Mouse (Mus musculus): ENCODE measurements around the gene Stk16.

DNA sequence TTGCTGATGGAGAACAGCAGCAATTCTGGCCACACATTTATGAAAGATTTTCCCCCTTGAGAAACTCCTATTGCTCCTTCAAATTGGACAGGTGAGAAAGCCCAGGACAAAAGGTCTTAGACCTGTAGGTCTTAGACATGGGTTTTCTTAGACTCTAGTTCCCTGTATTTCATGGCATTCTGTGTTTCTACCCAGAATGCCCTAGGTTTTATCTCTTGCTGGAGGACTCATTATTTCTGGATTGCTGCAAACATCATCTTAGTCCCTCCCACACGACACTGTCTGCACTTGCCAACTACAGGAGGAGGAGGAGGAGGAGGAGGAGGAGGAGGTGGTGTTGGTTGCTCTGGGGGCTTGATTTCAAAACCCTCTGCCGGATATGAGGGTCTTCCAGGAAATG is 15.5 kb downstream of the Stk16 start:
- TF ChIP-seq GATA1 (IDR thresholded peaks at IDR 0.05; ENCODE audit: low read length) (no peak), TAL1 (IDR thresholded peaks at IDR 0.05; ENCODE audit: low read length) (no peak)
